Comparison of ENCODE assay signal across 8 mouse cellular contexts in the genomic region with DNA sequence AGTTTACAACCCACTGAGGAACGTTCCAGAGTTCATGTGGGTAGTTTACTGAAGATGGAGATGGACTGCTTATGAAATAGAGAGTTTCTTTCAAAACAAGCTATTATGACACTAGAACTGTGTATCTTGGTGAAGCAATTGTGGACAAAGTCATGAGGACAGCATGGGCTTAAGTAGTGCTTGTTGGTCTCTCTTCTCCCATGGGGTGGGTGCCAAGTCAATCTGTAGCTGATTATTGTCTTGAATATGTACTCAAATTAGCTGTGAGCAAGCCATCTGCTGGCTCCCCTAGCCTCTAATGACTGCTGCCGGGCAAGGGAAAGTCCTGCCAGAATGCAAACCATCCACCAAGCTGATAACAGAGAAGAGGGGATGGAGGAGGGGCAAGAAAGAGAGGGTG. TPM values are rescaled to one million over a fixed set of nuclear protein-coding genes. Genes with fewer than 3 reads are reported as not detected.
DNase-seq lines count a peak whose midpoint lies in the region; ATAC-seq and TF ChIP-seq lines count a peak whose summit lies in the region.
"Had no signal": no experiment of that assay in that cellular context is flagged by ENCODE, and none has a peak within 500 bp of the region (broad histone marks: within the 10 kb centered on the region; RNA-seq: fewer than 3 reads in every experiment).

No protein-coding gene starts in this region.

- TF ChIP-seq CTCF in lung, adult 2 months (IDR thresholded peaks at IDR 0.05; ENCODE audit: insufficient read depth, low read length): no peak

- peaks cover 28% of the 10 kb centered on the region for H3K4me1 ChIP-seq in heart, embryonic 10.5 days
- peaks cover 37% of the 10 kb centered on the region for H3K4me1 ChIP-seq in lung, embryonic 15.5 days
- H3K4me1 ChIP-seq in lung, adult 2 months (ENCODE audit: control insufficient read depth, insufficient read depth, low read length): peaks cover 21% of the 10 kb centered on the region

- ATAC-seq in lung, embryonic 15.5 days (ENCODE audit: borderline replicate concordance, extremely low read depth, low FRiP score, low TSS enrichment): peak; percentile 32; the same call in 1 of the 2 replicates

- H3K27me3 ChIP-seq in heart, embryonic 10.5 days (ENCODE audit: insufficient read depth, poor library complexity, severe bottlenecking): no peaks in the 10 kb centered on the region
- no peaks in the 10 kb centered on the region for H3K27me3 ChIP-seq in lung, embryonic 15.5 days

- H3K9ac ChIP-seq in lung, embryonic 15.5 days: no peak overlapping the region

- WGBS in heart, embryonic 10.5 days: 48% methylated on average over 2 of the region's 2 CpGs
- 44% methylated on average over 2 of the region's 2 CpGs for WGBS in lung, embryonic 15.5 days
- 46% methylated on average over 2 of the region's 2 CpGs for WGBS in lung, adult 2 months

- H3K9me3 ChIP-seq in heart, embryonic 10.5 days: no peaks in the 10 kb centered on the region
- H3K9me3 ChIP-seq in lung, embryonic 15.5 days: no peaks in the 10 kb centered on the region

- no peak for DNase-seq in heart, embryonic 10.5 days (ENCODE audit: low spot score)
- DNase-seq in heart, adult 8-10 months (ENCODE audit: low spot score): no peak
- no peak for DNase-seq in lung, adult 2 months
- DNase-seq in cerebellum, postnatal 14 days: peak; percentile 79 to 80
- DNase-seq in lung, postnatal 14 days: peak; percentile 61
- no peak for DNase-seq in MN1 (ENCODE audit: low spot score)
- DNase-seq: kidney, adult 18-20 months had no signal

- no peak for TF ChIP-seq POLR2A in lung, adult 2 months (IDR thresholded peaks at IDR 0.05; ENCODE audit: borderline replicate concordance, extremely low read depth, low read depth, low read length)

- H3K27ac ChIP-seq in heart, embryonic 10.5 days: 0 out of 2 replicates have a peak overlapping the region, but pooled peaks have one; percentile 24
- peak overlapping the region; percentile 31 for H3K27ac ChIP-seq in lung, embryonic 15.5 days

- H3K4me2 ChIP-seq in lung, embryonic 15.5 days: no peak overlapping the region

- no peaks in the 10 kb centered on the region for H3K36me3 ChIP-seq in heart, embryonic 10.5 days
- no peaks in the 10 kb centered on the region for H3K36me3 ChIP-seq in lung, embryonic 15.5 days

- H3K4me3 ChIP-seq in heart, embryonic 10.5 days: no peak overlapping the region
- H3K4me3 ChIP-seq in lung, embryonic 15.5 days: no peak overlapping the region
- H3K4me3 ChIP-seq in lung, adult 2 months (replicated peaks; ENCODE audit: extremely low read depth, low read depth, low read length): no peak overlapping the region

RNA-seq across cellular contexts. Expression of a gene that starts 58.3 kb away (rescaled TPM):
- 12.1 and 19.4 TPM in 2 replicates for polyA plus RNA-seq in heart, embryonic 10.5 days (2016; fragmentation: Nextera tagmentation; extraction: Ambion mirVana)
- total RNA-seq in heart, adult 8-10 months (2022): 10 to 100 TPM; 26.5 to 33.0 (median 29.5) TPM
- 26.2 and 32.7 TPM in 2 replicates for polyA plus RNA-seq in lung, embryonic 15.5 days (2015; fragmentation: Nextera tagmentation; extraction: Ambion mirVana)
- polyA plus RNA-seq in lung, adult 2 months (2012; rRNA removed): 94.1 and 96.9 TPM in 2 replicates

Comparison
In these comparisons a context has a peak if more than half of its experiments do, and no peak if none do; other contexts are left out.
1. DNase-seq: peak in cerebellum, postnatal 14 days (2 of 2) and lung, postnatal 14 days (single experiment); none in heart, embryonic 10.5 days (single experiment), heart, adult 8-10 months (single experiment), lung, adult 2 months (single experiment) and MN1 (single experiment).